10 mouse cellular contexts compared by ENCODE assay signal in genomic region chr8:11559511-11559910, GRCm38 (mm10). TPM values are rescaled to one million over a fixed set of nuclear protein-coding genes. Genes with fewer than 3 reads are reported as not detected.
DNase-seq lines count a peak whose midpoint lies in the region; ATAC-seq lines count a peak whose summit lies in the region.
"Had no signal": no experiment of that assay in that cellular context is flagged by ENCODE, and none has a peak within 500 bp of the region (broad histone marks: within the 10 kb centered on the region; RNA-seq: fewer than 3 reads in every experiment).

No protein-coding gene starts in this region.

- H3K4me2 ChIP-seq in kidney, embryonic 16.5 days (replicated peaks; ENCODE audit: low read depth, low read length), result peak overlapping the region; percentile 71
- peak overlapping the region; percentile 82; the same call in 1 of the 2 replicates for H3K4me2 ChIP-seq in forebrain, embryonic 14.5 days (ENCODE audit: low read length)
- H3K4me2 ChIP-seq in liver, embryonic 15.5 days, result peak overlapping the region; percentile 92

- no peaks in the 10 kb centered on the region; the same call in 1 of the 2 replicates for H3K9me3 ChIP-seq in erythroblast, embryonic 14.5 days (ENCODE audit: control insufficient read depth, low read length)
- no peaks in the 10 kb centered on the region for H3K9me3 ChIP-seq in kidney, embryonic 16.5 days (ENCODE audit: low read length)
- peaks cover 3% of the 10 kb centered on the region; the same call in 1 of the 2 replicates for H3K9me3 ChIP-seq in forebrain, embryonic 14.5 days (replicated peaks; ENCODE audit: control insufficient read depth, low read length)
- no peaks in the 10 kb centered on the region for H3K9me3 ChIP-seq in liver, embryonic 15.5 days (replicated peaks)

- no peak for ATAC-seq in erythroblast, adult 5-6 weeks (replicated peaks; ENCODE audit: low FRiP score, poor library complexity, severe bottlenecking)
- no peak for ATAC-seq in kidney, embryonic 16.5 days (ENCODE audit: low FRiP score, low TSS enrichment)
- no peak for ATAC-seq in forebrain, embryonic 14.5 days
- no peak for ATAC-seq in liver, embryonic 15.5 days (ENCODE audit: insufficient read depth)
- ATAC-seq: Patski had no signal

- H3K27me3 ChIP-seq in erythroblast, embryonic 14.5 days (ENCODE audit: control insufficient read depth), result no peaks in the 10 kb centered on the region
- H3K27me3 ChIP-seq in kidney, embryonic 16.5 days (ENCODE audit: insufficient read depth, low read length), result no peaks in the 10 kb centered on the region
- no peaks in the 10 kb centered on the region for H3K27me3 ChIP-seq in forebrain, embryonic 14.5 days (replicated peaks; ENCODE audit: control insufficient read depth, insufficient read depth, low read length)
- H3K27me3 ChIP-seq in liver, embryonic 15.5 days, result no peaks in the 10 kb centered on the region
- H3K27me3 ChIP-seq: Patski had no signal

- DNase-seq in kidney, postnatal 25 days, result no peak
- DNase-seq in forebrain, embryonic 14.5 days (ENCODE audit: low spot score), result no peak
- no peak for DNase-seq in adrenal gland, adult (ENCODE audit: inconsistent age in 2 of 2, low spot score in 1 of 2)
- DNase-seq in cerebellum, adult 8-10 months, result no peak
- DNase-seq: kidney, adult 8-10 months had no signal

- peaks cover 43% of the 10 kb centered on the region for H3K36me3 ChIP-seq in erythroblast, embryonic 14.5 days (ENCODE audit: control insufficient read depth)
- peaks cover 27% of the 10 kb centered on the region for H3K36me3 ChIP-seq in kidney, embryonic 16.5 days (ENCODE audit: insufficient read depth, low read length)
- peaks cover 24% of the 10 kb centered on the region for H3K36me3 ChIP-seq in forebrain, embryonic 14.5 days (ENCODE audit: control insufficient read depth, insufficient read depth, low read length)
- peaks cover 35% of the 10 kb centered on the region for H3K36me3 ChIP-seq in liver, embryonic 15.5 days (replicated peaks)

- H3K27ac ChIP-seq in kidney, embryonic 16.5 days (ENCODE audit: low read length), result no peak overlapping the region
- H3K27ac ChIP-seq in forebrain, embryonic 14.5 days (ENCODE audit: low read depth, low read length), result no peak overlapping the region
- H3K27ac ChIP-seq in liver, embryonic 15.5 days (replicated peaks), result no peak overlapping the region

- 58% methylated on average over 3 of the region's 3 CpGs for WGBS in kidney, embryonic 16.5 days
- WGBS in forebrain, embryonic 14.5 days, result 91% methylated on average over 3 of the region's 3 CpGs
- 64% methylated on average over 3 of the region's 3 CpGs for WGBS in liver, embryonic 15.5 days (ENCODE audit: insufficient replicate concordance)

- peak overlapping the region; percentile 87 for H3K4me3 ChIP-seq in erythroblast, embryonic 14.5 days (replicated peaks)
- H3K4me3 ChIP-seq in kidney, embryonic 16.5 days (ENCODE audit: low read length), result no peak overlapping the region
- H3K4me3 ChIP-seq in forebrain, embryonic 14.5 days (ENCODE audit: low read depth, low read length), result no peak overlapping the region
- H3K4me3 ChIP-seq in liver, embryonic 15.5 days (replicated peaks), result peak overlapping the region; percentile 78

- H3K9ac ChIP-seq in kidney, embryonic 16.5 days (replicated peaks; ENCODE audit: low read length), result no peak overlapping the region
- no peak overlapping the region for H3K9ac ChIP-seq in forebrain, embryonic 14.5 days (ENCODE audit: low read length)
- peak overlapping the region; percentile 16; the same call in 1 of the 2 replicates for H3K9ac ChIP-seq in liver, embryonic 15.5 days

- H3K4me1 ChIP-seq in erythroblast, embryonic 14.5 days (ENCODE audit: control insufficient read depth), result peaks cover 42% of the 10 kb centered on the region
- H3K4me1 ChIP-seq in kidney, embryonic 16.5 days (ENCODE audit: insufficient read depth, low read length), result peaks cover 16% of the 10 kb centered on the region
- H3K4me1 ChIP-seq in forebrain, embryonic 14.5 days (ENCODE audit: control insufficient read depth, insufficient read depth, low read length), result peaks cover 8% of the 10 kb centered on the region; the same call in 1 of the 2 replicates
- peaks cover 27% of the 10 kb centered on the region for H3K4me1 ChIP-seq in liver, embryonic 15.5 days (replicated peaks)

RNA-seq across cellular contexts. Expression of gene Ing1, which starts 4.1 kb away (rescaled TPM):
- 3.2 and 4.3 TPM in 2 replicates for polyA plus RNA-seq in erythroblast, embryonic 14.5 days (2012)
- total RNA-seq in erythroblast, adult 5-6 weeks (2015; ENCODE audit: low replicate concordance), result 16.3 and 16.5 TPM in 2 replicates
- 19.3 and 25.9 TPM in 2 replicates for total RNA-seq in erythroblast, adult 5-6 weeks (2017; ENCODE audit: low replicate concordance)
- polyA plus RNA-seq in kidney, embryonic 16.5 days (2015; fragmentation: Nextera tagmentation; extraction: Ambion mirVana), result 34.0 and 37.9 TPM in 2 replicates
- 49.1 and 50.8 TPM in 2 replicates for polyA plus RNA-seq in forebrain, embryonic 14.5 days (2014; fragmentation: Nextera tagmentation; extraction: Ambion mirVana)
- 13.5 and 16.7 TPM in 2 replicates for polyA plus RNA-seq in liver, embryonic 15.5 days (2015; fragmentation: Nextera tagmentation; extraction: Ambion mirVana)

RNA-seq across cellular contexts. Expression of gene Cars2, which starts 8.9 kb away (rescaled TPM):
- 2.0 and 2.3 TPM in 2 replicates for polyA plus RNA-seq in erythroblast, embryonic 14.5 days (2012)
- 7.1 and 8.6 TPM in 2 replicates for total RNA-seq in erythroblast, adult 5-6 weeks (2015; ENCODE audit: low replicate concordance)
- total RNA-seq in erythroblast, adult 5-6 weeks (2017; ENCODE audit: low replicate concordance), result 3.4 and 16.0 TPM in 2 replicates
- polyA plus RNA-seq in kidney, embryonic 16.5 days (2015; fragmentation: Nextera tagmentation; extraction: Ambion mirVana), result 27.0 and 27.3 TPM in 2 replicates
- 26.0 and 30.5 TPM in 2 replicates for polyA plus RNA-seq in forebrain, embryonic 14.5 days (2014; fragmentation: Nextera tagmentation; extraction: Ambion mirVana)
- 12.3 and 15.1 TPM in 2 replicates for polyA plus RNA-seq in liver, embryonic 15.5 days (2015; fragmentation: Nextera tagmentation; extraction: Ambion mirVana)

Comparison
In these comparisons a context has a peak if more than half of its experiments do, and no peak if none do; other contexts are left out.
1. H3K4me3 ChIP-seq: peak in erythroblast, embryonic 14.5 days (single experiment) and liver, embryonic 15.5 days (single experiment); none in kidney, embryonic 16.5 days (single experiment) and forebrain, embryonic 14.5 days (single experiment).
2. Peak in every context shown above with its lines, with median percentiles within 50 percentile points of each other: H3K4me2 ChIP-seq.